Mouse (Mus musculus): ENCODE measurements around the gene Slc38a4. TPM values are rescaled to one million over a fixed set of nuclear protein-coding genes. Genes with fewer than 3 reads are reported as not detected.
A peak's percentile ranks its signal among the peaks of the same experiment; 100 is the strongest.

Gene Slc38a4
- polyA plus RNA-seq, 1 experiment: 0.01 TPM

GRCm38 (mm10) chr15:97011599-97012372, 44.0 kb downstream of the Slc38a4 start:
- no peaks in the 10 kb centered on the region for H3K27me3 ChIP-seq (ENCODE audit: control insufficient read depth)
- peaks cover 3% of the 10 kb centered on the region; the same call in 1 of the 2 replicates for H3K36me3 ChIP-seq (ENCODE audit: control insufficient read depth)
- H3K4me1 ChIP-seq (ENCODE audit: control insufficient read depth): no peaks in the 10 kb centered on the region
- no peaks in the 10 kb centered on the region for H3K9me3 ChIP-seq (ENCODE audit: control insufficient read depth, low read length)
- no peak overlapping the region for H3K4me3 ChIP-seq (replicated peaks)
- TF ChIP-seq TAL1 (IDR thresholded peaks at IDR 0.05; ENCODE audit: low read length) (no peak), GATA1 (IDR thresholded peaks at IDR 0.05; ENCODE audit: low read length) (no peak)

GRCm38 (mm10) chr15:97009271-97009670, 46.5 kb downstream of the Slc38a4 start:
- Histone ChIP-seq H3K27me3 (ENCODE audit: control insufficient read depth) (no peaks in the 10 kb centered on the region), H3K4me1 (ENCODE audit: control insufficient read depth) (no peaks in the 10 kb centered on the region), H3K9me3 (ENCODE audit: control insufficient read depth, low read length) (no peaks in the 10 kb centered on the region), H3K4me3 (replicated peaks) (no peak overlapping the region), H3K36me3 (ENCODE audit: control insufficient read depth) (no peaks in the 10 kb centered on the region; the same call in 1 of the 2 replicates)
- TF ChIP-seq GATA1 (IDR thresholded peaks at IDR 0.05; ENCODE audit: low read length) (no peak), TAL1 (IDR thresholded peaks at IDR 0.05; ENCODE audit: low read length) (no peak)

GRCm38 (mm10) chr15:97005631-97006234, 50.0 kb downstream of the Slc38a4 start:
- Histone ChIP-seq H3K9me3 (ENCODE audit: control insufficient read depth, low read length) (no peaks in the 10 kb centered on the region), H3K4me3 (replicated peaks) (no peak overlapping the region)
- TF ChIP-seq TAL1 (IDR thresholded peaks at IDR 0.05; ENCODE audit: low read length): no peak
- TF ChIP-seq GATA1 (IDR thresholded peaks at IDR 0.05; ENCODE audit: low read length): no peak

GRCm38 (mm10) chr15:97004525-97004867, 51.3 kb downstream of the Slc38a4 start:
- Histone ChIP-seq H3K27me3 (ENCODE audit: control insufficient read depth) (no peaks in the 10 kb centered on the region), H3K4me3 (replicated peaks) (no peak overlapping the region), H3K9me3 (ENCODE audit: control insufficient read depth, low read length) (no peaks in the 10 kb centered on the region), H3K36me3 (ENCODE audit: control insufficient read depth) (no peaks in the 10 kb centered on the region; the same call in 1 of the 2 replicates), H3K4me1 (ENCODE audit: control insufficient read depth) (peaks cover 11% of the 10 kb centered on the region)
- TF ChIP-seq GATA1 (IDR thresholded peaks at IDR 0.05; ENCODE audit: low read length): no peak
- no peak for TF ChIP-seq TAL1 (IDR thresholded peaks at IDR 0.05; ENCODE audit: low read length)

More at GRCm38 (mm10) chr15:97005631-97006234, 50.0 kb downstream of the Slc38a4 start:
- H3K4me1 ChIP-seq (ENCODE audit: control insufficient read depth): peaks cover 5% of the 10 kb centered on the region
- no peaks in the 10 kb centered on the region; the same call in 1 of the 2 replicates for H3K36me3 ChIP-seq (ENCODE audit: control insufficient read depth)
- no peaks in the 10 kb centered on the region for H3K27me3 ChIP-seq (ENCODE audit: control insufficient read depth)

- no peaks in the 10 kb centered on the region for H3K9me3 ChIP-seq (ENCODE audit: control insufficient read depth, low read length)
- no peak overlapping the region for H3K4me3 ChIP-seq (replicated peaks)
- no peaks in the 10 kb centered on the region for H3K27me3 ChIP-seq (ENCODE audit: control insufficient read depth)
- TF ChIP-seq TAL1 (IDR thresholded peaks at IDR 0.05; ENCODE audit: low read length) (no peak), GATA1 (IDR thresholded peaks at IDR 0.05; ENCODE audit: low read length) (no peak)
- no peaks in the 10 kb centered on the region; the same call in 1 of the 2 replicates for H3K36me3 ChIP-seq (ENCODE audit: control insufficient read depth)
- peaks cover 11% of the 10 kb centered on the region for H3K4me1 ChIP-seq (ENCODE audit: control insufficient read depth)
Measured at GRCm38 (mm10) chr15:97003851-97004524, 51.8 kb downstream of the Slc38a4 start.

- no peaks in the 10 kb centered on the region; the same call in 1 of the 2 replicates for H3K36me3 ChIP-seq (ENCODE audit: control insufficient read depth)
- no peaks in the 10 kb centered on the region for H3K27me3 ChIP-seq (ENCODE audit: control insufficient read depth)
- no peaks in the 10 kb centered on the region for H3K9me3 ChIP-seq (ENCODE audit: control insufficient read depth, low read length)
- H3K4me1 ChIP-seq (ENCODE audit: control insufficient read depth): peaks cover 11% of the 10 kb centered on the region
- no peak for TF ChIP-seq TAL1 (IDR thresholded peaks at IDR 0.05; ENCODE audit: low read length)
- no peak for TF ChIP-seq GATA1 (IDR thresholded peaks at IDR 0.05; ENCODE audit: low read length)
- peak overlapping the region; percentile 46 for H3K4me3 ChIP-seq (replicated peaks)
Measured at GRCm38 (mm10) chr15:97003186-97003585, 52.6 kb downstream of the Slc38a4 start.

- no peaks in the 10 kb centered on the region; the same call in 1 of the 2 replicates for H3K36me3 ChIP-seq (ENCODE audit: control insufficient read depth)
- H3K9me3 ChIP-seq (ENCODE audit: control insufficient read depth, low read length): no peaks in the 10 kb centered on the region
- H3K27me3 ChIP-seq (ENCODE audit: control insufficient read depth): no peaks in the 10 kb centered on the region
- peak overlapping the region; percentile 46 for H3K4me3 ChIP-seq (replicated peaks)
- peaks cover 11% of the 10 kb centered on the region for H3K4me1 ChIP-seq (ENCODE audit: control insufficient read depth)
- TF ChIP-seq GATA1 (IDR thresholded peaks at IDR 0.05; ENCODE audit: low read length) (no peak), TAL1 (IDR thresholded peaks at IDR 0.05; ENCODE audit: low read length) (no peak)
Measured at GRCm38 (mm10) chr15:97002752-97003151, 53.0 kb downstream of the Slc38a4 start.

- Histone ChIP-seq H3K4me3 (replicated peaks) (no peak overlapping the region), H3K4me1 (ENCODE audit: control insufficient read depth) (peaks cover 11% of the 10 kb centered on the region), H3K36me3 (ENCODE audit: control insufficient read depth) (no peaks in the 10 kb centered on the region; the same call in 1 of the 2 replicates), H3K27me3 (ENCODE audit: control insufficient read depth) (no peaks in the 10 kb centered on the region), H3K9me3 (ENCODE audit: control insufficient read depth, low read length) (no peaks in the 10 kb centered on the region)
- TF ChIP-seq GATA1 (IDR thresholded peaks at IDR 0.05; ENCODE audit: low read length): no peak
- no peak for TF ChIP-seq TAL1 (IDR thresholded peaks at IDR 0.05; ENCODE audit: low read length)
Measured at GRCm38 (mm10) chr15:97001886-97002285, 53.9 kb downstream of the Slc38a4 start.

GRCm38 (mm10) chr15:97001416-97001815, 54.3 kb downstream of the Slc38a4 start:
- peaks cover 11% of the 10 kb centered on the region for H3K4me1 ChIP-seq (ENCODE audit: control insufficient read depth)
- no peaks in the 10 kb centered on the region for H3K27me3 ChIP-seq (ENCODE audit: control insufficient read depth)
- TF ChIP-seq GATA1 (IDR thresholded peaks at IDR 0.05; ENCODE audit: low read length): no peak
- no peak for TF ChIP-seq TAL1 (IDR thresholded peaks at IDR 0.05; ENCODE audit: low read length)
- H3K9me3 ChIP-seq (ENCODE audit: control insufficient read depth, low read length): no peaks in the 10 kb centered on the region
- H3K4me3 ChIP-seq (replicated peaks): no peak overlapping the region
- H3K36me3 ChIP-seq (ENCODE audit: control insufficient read depth): peaks cover 2% of the 10 kb centered on the region; the same call in 1 of the 2 replicates
